Mouse (Mus musculus): ENCODE measurements around the gene Anapc1. TPM values are rescaled to one million over a fixed set of nuclear protein-coding genes. Genes with fewer than 3 reads are reported as not detected.

Anapc1 gene
- polyA plus RNA-seq, 1 experiment = not detected

GRCm38 (mm10) chr2:128692771-128693170, 5.6 kb upstream of the Anapc1 start:
- H3K4me1 ChIP-seq (ENCODE audit: control insufficient read depth, insufficient read depth, low read length) = no peaks in the 10 kb centered on the region
- H3K27ac ChIP-seq (ENCODE audit: insufficient read depth, low read depth, low read length) = no peak overlapping the region
- WGBS = 88% methylated on average over 10 of the region's 10 CpGs
- TF ChIP-seq POLR2A (IDR thresholded peaks at IDR 0.05; ENCODE audit: insufficient read depth, low read depth, low read length) (no peak), CTCF (IDR thresholded peaks at IDR 0.05; ENCODE audit: insufficient read depth, low read depth, low read length) (no peak)
- no peak overlapping the region for H3K4me3 ChIP-seq (ENCODE audit: insufficient read depth, low read depth, low read length)

GRCm38 (mm10) chr2:128692336-128692735, 5.1 kb upstream of the Anapc1 start:
- Histone ChIP-seq H3K4me3 (ENCODE audit: insufficient read depth, low read depth, low read length) (no peak overlapping the region), H3K4me1 (ENCODE audit: control insufficient read depth, insufficient read depth, low read length) (no peaks in the 10 kb centered on the region), H3K27ac (ENCODE audit: insufficient read depth, low read depth, low read length) (no peak overlapping the region)
- WGBS = 69% methylated on average over 14 of the region's 14 CpGs
- TF ChIP-seq CTCF (IDR thresholded peaks at IDR 0.05; ENCODE audit: insufficient read depth, low read depth, low read length) (no peak), POLR2A (IDR thresholded peaks at IDR 0.05; ENCODE audit: insufficient read depth, low read depth, low read length) (no peak)

- peak overlapping the region; percentile 72; the same call in 1 of the 2 replicates for H3K27ac ChIP-seq (ENCODE audit: insufficient read depth, low read depth, low read length)
- no peak for TF ChIP-seq POLR2A (IDR thresholded peaks at IDR 0.05; ENCODE audit: insufficient read depth, low read depth, low read length)
- TF ChIP-seq CTCF (IDR thresholded peaks at IDR 0.05; ENCODE audit: insufficient read depth, low read depth, low read length) = no peak
- H3K4me1 ChIP-seq (ENCODE audit: control insufficient read depth, insufficient read depth, low read length) = peaks cover 2% of the 10 kb centered on the region; the same call in 1 of the 2 replicates
- peak overlapping the region; percentile 56 for H3K4me3 ChIP-seq (ENCODE audit: insufficient read depth, low read depth, low read length)
- WGBS = 42% methylated on average over 10 of the region's 10 CpGs
These were observed 448 bp upstream of the Anapc1 start for GRCm38 (mm10) chr2:128687558-128688120.

- Histone ChIP-seq H3K4me3 (ENCODE audit: insufficient read depth, low read depth, low read length) (no peak overlapping the region), H3K4me1 (ENCODE audit: control insufficient read depth, insufficient read depth, low read length) (peaks cover under 1% of the 10 kb centered on the region; the same call in 1 of the 2 replicates), H3K27ac (ENCODE audit: insufficient read depth, low read depth, low read length) (no peak overlapping the region)
- WGBS = 44% methylated on average over 4 of the region's 4 CpGs
- no peak for TF ChIP-seq POLR2A (IDR thresholded peaks at IDR 0.05; ENCODE audit: insufficient read depth, low read depth, low read length)
- no peak for TF ChIP-seq CTCF (IDR thresholded peaks at IDR 0.05; ENCODE audit: insufficient read depth, low read depth, low read length)
These were observed 6.5 kb downstream of the Anapc1 start for GRCm38 (mm10) chr2:128680661-128681060.

GRCm38 (mm10) chr2:128620578-128620977, 66.6 kb downstream of the Anapc1 start:
- 92% methylated on average over 1 of the region's 1 CpGs for WGBS
- TF ChIP-seq CTCF (IDR thresholded peaks at IDR 0.05; ENCODE audit: insufficient read depth, low read depth, low read length) = no peak
- no peak for TF ChIP-seq POLR2A (IDR thresholded peaks at IDR 0.05; ENCODE audit: insufficient read depth, low read depth, low read length)
- H3K27ac ChIP-seq (ENCODE audit: insufficient read depth, low read depth, low read length) = no peak overlapping the region
- no peaks in the 10 kb centered on the region for H3K4me1 ChIP-seq (ENCODE audit: control insufficient read depth, insufficient read depth, low read length)
- no peak overlapping the region for H3K4me3 ChIP-seq (ENCODE audit: insufficient read depth, low read depth, low read length)

- Histone ChIP-seq H3K4me1 (ENCODE audit: control insufficient read depth, insufficient read depth, low read length) (no peaks in the 10 kb centered on the region), H3K4me3 (ENCODE audit: insufficient read depth, low read depth, low read length) (no peak overlapping the region), H3K27ac (ENCODE audit: insufficient read depth, low read depth, low read length) (no peak overlapping the region)
- 88% methylated on average over 4 of the region's 4 CpGs for WGBS
- TF ChIP-seq POLR2A (IDR thresholded peaks at IDR 0.05; ENCODE audit: insufficient read depth, low read depth, low read length) = no peak
- no peak for TF ChIP-seq CTCF (IDR thresholded peaks at IDR 0.05; ENCODE audit: insufficient read depth, low read depth, low read length)
These were observed 71.8 kb downstream of the Anapc1 start for GRCm38 (mm10) chr2:128615366-128615765.

GRCm38 (mm10) chr2:128613365-128613764, 73.8 kb downstream of the Anapc1 start:
- Histone ChIP-seq H3K4me1 (ENCODE audit: control insufficient read depth, insufficient read depth, low read length) (no peaks in the 10 kb centered on the region), H3K27ac (ENCODE audit: insufficient read depth, low read depth, low read length) (no peak overlapping the region), H3K4me3 (ENCODE audit: insufficient read depth, low read depth, low read length) (no peak overlapping the region)
- no peak for TF ChIP-seq CTCF (IDR thresholded peaks at IDR 0.05; ENCODE audit: insufficient read depth, low read depth, low read length)
- no peak for TF ChIP-seq POLR2A (IDR thresholded peaks at IDR 0.05; ENCODE audit: insufficient read depth, low read depth, low read length)
- 78% methylated on average over 5 of the region's 5 CpGs for WGBS

- 76% methylated on average over 7 of the region's 7 CpGs for whole genome bisulfite sequencing
- TF ChIP-seq CTCF (IDR thresholded peaks at IDR 0.05; ENCODE audit: insufficient read depth, low read depth, low read length) = no peak
- no peak for TF ChIP-seq POLR2A (IDR thresholded peaks at IDR 0.05; ENCODE audit: insufficient read depth, low read depth, low read length)
- no peak overlapping the region for H3K27ac ChIP-seq (ENCODE audit: insufficient read depth, low read depth, low read length)
- H3K4me1 ChIP-seq (ENCODE audit: control insufficient read depth, insufficient read depth, low read length) = no peaks in the 10 kb centered on the region
- H3K4me3 ChIP-seq (ENCODE audit: insufficient read depth, low read depth, low read length) = no peak overlapping the region
These were observed 74.9 kb downstream of the Anapc1 start for GRCm38 (mm10) chr2:128612275-128612674.

GRCm38 (mm10) chr2:128611178-128611577, 76.0 kb downstream of the Anapc1 start:
- 92% methylated on average over 8 of the region's 8 CpGs for WGBS

More at GRCm38 (mm10) chr2:128611178-128611577, 76.0 kb downstream of the Anapc1 start:
- TF ChIP-seq CTCF (IDR thresholded peaks at IDR 0.05; ENCODE audit: insufficient read depth, low read depth, low read length) (no peak), POLR2A (IDR thresholded peaks at IDR 0.05; ENCODE audit: insufficient read depth, low read depth, low read length) (no peak)
- Histone ChIP-seq H3K4me3 (ENCODE audit: insufficient read depth, low read depth, low read length) (no peak overlapping the region), H3K4me1 (ENCODE audit: control insufficient read depth, insufficient read depth, low read length) (no peaks in the 10 kb centered on the region), H3K27ac (ENCODE audit: insufficient read depth, low read depth, low read length) (no peak overlapping the region)
